Mouse (Mus musculus) adrenal gland, postnatal 36 days (tissue): ENCODE measurements around the gene Muc5ac. TPM values are rescaled to one million over a fixed set of nuclear protein-coding genes. Genes with fewer than 3 reads are reported as not detected.
A peak's percentile ranks its signal among the peaks of the same experiment; 100 is the strongest.
"Not testable (repeated sequence)": the region's sequence is repeated elsewhere in the genome, so short reads cannot be mapped to it uniquely, and the experiment has no call there.

Experiments
- DNase-seq, 2 experiments: peaks; one replicate each; pipeline ENCODE4 v3.0.0; 2021; ENCODE audit warnings: mixed read lengths in 1 of 2
- long read RNA-seq, 2 experiments: library from polyadenylated mRNA; stranded (forward); transcript quantifications; one replicate each; pipeline ENCODE4 v2.0.0; 2021; ENCODE audit warnings: borderline sequencing depth in 2 of 2
- total RNA-seq, 2 experiments: library from RNA; stranded (reverse); gene quantifications; 2 replicates each; pipeline ENCODE4 v1.2.3; 2021

Gene Muc5ac
- not detected for total RNA-seq
- long read RNA-seq, experiment 1: 0 reads
- long read RNA-seq, experiment 2: 0 reads

- DNase-seq: no peak
Measured at GRCm38 (mm10) chr7:141788677-141789452, at the start of gene Muc5ac. Gene Muc5ac (plus strand): TSS chr7:141788972.

- no peak for DNase-seq
Measured at GRCm38 (mm10) chr7:141747451-141748100, 41.2 kb upstream of the Muc5ac start.

GRCm38 (mm10) chr7:141752513-141752912 lies 36.3 kb upstream of the Muc5ac start:
- peak in 1 of 2 experiments; percentile 10 for DNase-seq

GRCm38 (mm10) chr7:141755831-141756230 lies 32.9 kb upstream of the Muc5ac start:
- DNase-seq: peak; percentile 65 to 76

- peak; percentile 11 to 41 for DNase-seq
Measured at GRCm38 (mm10) chr7:141758291-141758690, 30.5 kb upstream of the Muc5ac start.

GRCm38 (mm10) chr7:141770521-141770920 lies 18.3 kb upstream of the Muc5ac start:
- no peak for DNase-seq

GRCm38 (mm10) chr7:141770988-141771387 lies 17.8 kb upstream of the Muc5ac start:
- DNase-seq: no peak

GRCm38 (mm10) chr7:141772058-141772557 lies 16.7 kb upstream of the Muc5ac start:
- DNase-seq: no peak

GRCm38 (mm10) chr7:141774855-141775254 lies 13.9 kb upstream of the Muc5ac start:
- DNase-seq: no peak

GRCm38 (mm10) chr7:141776199-141776598 lies 12.6 kb upstream of the Muc5ac start:
- no peak for DNase-seq

- no peak for DNase-seq
Measured at GRCm38 (mm10) chr7:141794251-141794650, 5.5 kb downstream of the Muc5ac start.

- DNase-seq: no peak
Measured at GRCm38 (mm10) chr7:141803206-141803605, 14.4 kb downstream of the Muc5ac start.

GRCm38 (mm10) chr7:141805384-141805783 lies 16.6 kb downstream of the Muc5ac start:
- no peak for DNase-seq

GRCm38 (mm10) chr7:141807823-141808222 lies 19.1 kb downstream of the Muc5ac start:
- DNase-seq: not testable (repeated sequence)

GRCm38 (mm10) chr7:141809933-141810332 lies 21.2 kb downstream of the Muc5ac start:
- not testable (repeated sequence) for DNase-seq

- DNase-seq: peak in 1 of 2 experiments; percentile 2
Measured at GRCm38 (mm10) chr7:141813321-141813720, 24.5 kb downstream of the Muc5ac start.

- no peak for DNase-seq
Measured at GRCm38 (mm10) chr7:141815361-141815760, 26.6 kb downstream of the Muc5ac start.

- DNase-seq: peak; percentile 61 to 73
Measured at GRCm38 (mm10) chr7:141817355-141818075, 28.7 kb downstream of the Muc5ac start.

GRCm38 (mm10) chr7:141818267-141818666 lies 29.5 kb downstream of the Muc5ac start:
- no peak for DNase-seq

- DNase-seq: no peak
Measured at GRCm38 (mm10) chr7:141822582-141823261, 34.0 kb downstream of the Muc5ac start.

- DNase-seq: no peak
Measured at GRCm38 (mm10) chr7:141823699-141824098, 34.9 kb downstream of the Muc5ac start.

- no peak for DNase-seq
Measured at GRCm38 (mm10) chr7:141824398-141824797, 35.6 kb downstream of the Muc5ac start.
